Mouse (Mus musculus) C2C12 (cell line): Measurements from ENCODE around the gene Fgd2. TPM values are rescaled to one million over a fixed set of nuclear protein-coding genes. Genes with fewer than 3 reads are reported as not detected.

Experiments used
- H3K27me3 ChIP-seq: one replicate; pipeline ENCODE4 v1.6.1; 2011; ENCODE audit not compliant: control insufficient read depth, insufficient read depth, insufficient read length
- H3K36me3 ChIP-seq: one replicate; pipeline ENCODE4 v1.6.1; 2011; ENCODE audit not compliant: control insufficient read depth, insufficient read depth
- H3K4me3 ChIP-seq: one replicate; pipeline ENCODE4 v1.5.1; 2011; ENCODE audit warnings: mild to moderate bottlenecking, control low read depth; ENCODE audit not compliant: poor library complexity, insufficient read depth, severe bottlenecking
- H3K79me2 ChIP-seq: one replicate; pipeline ENCODE4 v1.6.1; 2011; ENCODE audit not compliant: control insufficient read depth, insufficient read depth
- H3K79me3 ChIP-seq: one replicate; pipeline ENCODE4 v1.6.1; 2011; ENCODE audit warnings: low read depth, control low read depth
- H3ac ChIP-seq: one replicate; pipeline ENCODE3; 2011; ENCODE audit warnings: low read depth; ENCODE audit not compliant: control insufficient read depth, insufficient read length
- CEBPB ChIP-seq: IDR thresholded peaks from one replicate; pipeline ENCODE4 v1.6.1; 2011; ENCODE audit warnings: low read depth, mild to moderate bottlenecking, control low read depth, moderate library complexity
- CTCF ChIP-seq: IDR thresholded peaks from one replicate; pipeline ENCODE4 v1.5.1; 2011; ENCODE audit not compliant: control insufficient read depth, insufficient read depth, insufficient read length
- FOSL1 ChIP-seq: IDR thresholded peaks from one replicate; pipeline ENCODE4 v1.8.0; 2011; ENCODE audit warnings: mild to moderate bottlenecking, low read length; ENCODE audit not compliant: poor library complexity, insufficient read depth, severe bottlenecking
- MAX ChIP-seq: IDR thresholded peaks from one replicate; pipeline ENCODE4 v1.6.1; 2011; ENCODE audit warnings: mild to moderate bottlenecking, control low read depth
- MYOD1 ChIP-seq: IDR thresholded peaks from one replicate; pipeline ENCODE4 v1.6.1; 2011; ENCODE audit warnings: low read depth; ENCODE audit not compliant: control insufficient read depth, insufficient read length
- MYOG ChIP-seq: IDR thresholded peaks from one replicate; pipeline ENCODE4 v1.6.1; 2011; ENCODE audit not compliant: control insufficient read depth, insufficient read length; ENCODE audit errors: extremely low read depth
- USF1 ChIP-seq: IDR thresholded peaks from one replicate; pipeline ENCODE4 v1.6.1; 2011; ENCODE audit warnings: low read depth, mild to moderate bottlenecking, control low read depth, moderate library complexity
- polyA plus RNA-seq: library from polyadenylated mRNA; unstranded; fragments of >200 nt; fragmentation: generic; extraction: Trizol; gene quantifications from one replicate; pipeline ENCODE4 v1.2.1, GENCODE M21; 2012; ENCODE audit warnings: missing spikeins

The Fgd2 gene
- polyA plus RNA-seq, 1 experiment, result 0.19 TPM

DNA sequence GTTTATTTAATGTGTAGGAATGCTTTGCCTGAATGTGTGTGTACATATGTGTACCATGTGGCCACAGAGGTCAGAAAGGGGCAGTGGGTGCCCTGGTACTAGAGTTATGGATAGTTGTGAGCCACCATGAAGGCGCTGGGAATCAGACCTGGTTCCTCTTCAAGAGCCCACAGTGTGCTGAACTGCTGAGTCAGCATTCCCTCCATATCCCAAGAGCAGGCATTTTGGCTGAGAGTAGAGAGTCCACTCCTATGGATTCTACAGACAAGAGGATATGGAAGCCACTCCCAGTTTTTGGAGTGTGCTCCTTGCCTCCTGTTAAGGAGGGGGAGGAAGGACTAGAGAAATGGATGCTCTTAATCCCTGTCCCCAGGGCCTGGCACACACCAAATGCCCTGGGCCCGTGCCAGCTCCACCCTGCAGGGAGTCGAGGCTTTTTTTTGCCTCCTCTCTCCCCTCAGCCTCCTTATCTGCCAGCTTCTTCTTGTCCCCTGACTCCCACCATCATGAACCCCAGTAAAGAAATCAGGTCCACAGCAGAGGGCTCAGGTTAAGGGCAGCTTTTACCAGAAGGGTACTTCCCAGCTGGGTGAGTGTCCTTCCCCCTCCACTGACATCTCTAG is 58.2 kb downstream of the Fgd2 start:
- no peak overlapping the region for H3ac ChIP-seq
- H3K79me3 ChIP-seq, result no peaks in the 10 kb centered on the region
- no peaks in the 10 kb centered on the region for H3K36me3 ChIP-seq
- TF ChIP-seq CEBPB (no peak), MYOD1 (no peak), FOSL1 (no peak), MAX (no peak), USF1 (no peak), CTCF (no peak)
- no peaks in the 10 kb centered on the region for H3K27me3 ChIP-seq
- H3K4me3 ChIP-seq, result no peak overlapping the region
- no peaks in the 10 kb centered on the region for H3K79me2 ChIP-seq

DNA sequence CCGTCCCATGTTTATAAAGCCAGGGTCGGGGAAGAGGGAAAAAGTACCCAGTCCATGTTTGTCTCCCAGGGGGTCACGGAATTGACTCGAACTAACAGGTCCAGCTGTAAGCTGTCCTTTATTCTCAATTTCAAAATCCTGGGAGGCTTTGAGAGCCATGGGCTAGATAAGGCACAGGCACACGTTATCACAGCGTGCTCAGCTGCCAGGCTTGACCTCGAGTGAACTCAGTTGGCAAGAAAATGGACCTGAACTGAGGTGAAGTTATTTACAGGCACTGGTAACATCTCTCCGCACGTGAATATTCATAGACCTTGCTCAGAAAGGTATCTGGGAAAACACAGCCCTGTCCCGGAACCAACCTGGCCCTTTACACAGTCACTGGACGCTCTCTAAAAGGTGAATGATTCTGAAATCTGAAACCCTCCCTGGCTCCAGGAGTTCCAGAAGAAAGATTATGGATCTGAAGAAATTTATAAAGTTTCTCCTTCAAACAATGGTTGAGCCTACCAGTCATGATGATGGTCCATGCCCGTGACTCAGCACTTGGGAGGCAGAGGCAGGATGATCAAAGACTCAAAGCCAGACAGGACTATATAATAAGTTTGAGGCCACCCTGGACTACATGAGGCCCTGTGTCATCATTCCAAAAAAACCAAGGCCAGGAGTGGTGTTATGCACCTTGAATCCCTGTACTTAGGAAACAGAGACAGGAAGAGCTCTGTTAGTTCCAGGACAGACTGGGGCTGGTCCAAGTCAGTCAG is 59.4 kb downstream of the Fgd2 start:
- no peaks in the 10 kb centered on the region for H3K36me3 ChIP-seq
- no peaks in the 10 kb centered on the region for H3K27me3 ChIP-seq
- H3K79me2 ChIP-seq, result no peaks in the 10 kb centered on the region
- TF ChIP-seq USF1, result no peak
- TF ChIP-seq MYOD1, result no peak
- no peak for TF ChIP-seq MYOG
- no peak for TF ChIP-seq CTCF
- TF ChIP-seq FOSL1, result no peak
- no peak for TF ChIP-seq MAX
- TF ChIP-seq CEBPB, result no peak
- H3K4me3 ChIP-seq, result no peak overlapping the region
- H3ac ChIP-seq, result no peak overlapping the region
- H3K79me3 ChIP-seq, result no peaks in the 10 kb centered on the region

GRCm38 (mm10) chr17:29421319-29421718 is 60.6 kb downstream of the Fgd2 start:
- no peak for TF ChIP-seq MAX
- no peak for TF ChIP-seq USF1
- no peak for TF ChIP-seq MYOD1
- TF ChIP-seq CEBPB, result no peak
- TF ChIP-seq MYOG, result no peak
- TF ChIP-seq CTCF, result no peak
- TF ChIP-seq FOSL1, result no peak
- Histone ChIP-seq H3K4me3 (no peak overlapping the region), H3K27me3 (no peaks in the 10 kb centered on the region), H3K79me2 (no peaks in the 10 kb centered on the region), H3K79me3 (no peaks in the 10 kb centered on the region), H3K36me3 (no peaks in the 10 kb centered on the region), H3ac (no peak overlapping the region)

GRCm38 (mm10) chr17:29422337-29422736 is 61.6 kb downstream of the Fgd2 start:
- H3K79me2 ChIP-seq, result no peaks in the 10 kb centered on the region
- H3K27me3 ChIP-seq, result no peaks in the 10 kb centered on the region
- H3K4me3 ChIP-seq, result no peak overlapping the region
- H3K36me3 ChIP-seq, result no peaks in the 10 kb centered on the region
- TF ChIP-seq CEBPB (no peak), MAX (no peak), MYOG (no peak), CTCF (no peak), MYOD1 (no peak), FOSL1 (no peak), USF1 (no peak)
- H3K79me3 ChIP-seq, result no peaks in the 10 kb centered on the region
- H3ac ChIP-seq, result no peak overlapping the region

GRCm38 (mm10) chr17:29422912-29423504 is 62.3 kb downstream of the Fgd2 start:
- Histone ChIP-seq H3K27me3 (no peaks in the 10 kb centered on the region), H3ac (no peak overlapping the region), H3K36me3 (no peaks in the 10 kb centered on the region), H3K79me2 (no peaks in the 10 kb centered on the region), H3K79me3 (no peaks in the 10 kb centered on the region), H3K4me3 (no peak overlapping the region)
- TF ChIP-seq USF1, result no peak
- no peak for TF ChIP-seq MAX
